Mouse (Mus musculus): Measurements from ENCODE around the gene Triml1. TPM values are rescaled to one million over a fixed set of nuclear protein-coding genes. Genes with fewer than 3 reads are reported as not detected.

Gene Triml1
- polyA plus RNA-seq (2014; fragmentation: Illumina TruSeq; extraction: RNeasy Lipid Tissue Mini Kit (QIAGEN cat#74804); ENCODE audit: low read depth, low replicate concordance), result not detected

GRCm38 (mm10) chr8:43141386-43141785 lies at the start of gene Triml1:
Gene Triml1, minus strand, starts transcription at chr8:43141486.

GRCm38 (mm10) chr8:43180054-43180690 lies 38.9 kb upstream of the Triml1 start, which contains the start of gene Triml2:
Gene Triml2, plus strand, starts transcription at chr8:43180541.

Other genes with a start within 250 kb of the Triml1 start
- not detected for gene Triml2, start 39.1 kb upstream of the Triml1 start, polyA plus RNA-seq (2014; fragmentation: Illumina TruSeq; extraction: RNeasy Lipid Tissue Mini Kit (QIAGEN cat#74804); ENCODE audit: low read depth, low replicate concordance)
- gene Zfp42, start 165.5 kb upstream of the Triml1 start, polyA plus RNA-seq (2014; fragmentation: Illumina TruSeq; extraction: RNeasy Lipid Tissue Mini Kit (QIAGEN cat#74804); ENCODE audit: low read depth, low replicate concordance), result not detected